In genomic region chr1:84881248-84882065, GRCm38 (mm10) we compare ENCODE assay signal across 9 mouse cellular contexts. TPM values are rescaled to one million over a fixed set of nuclear protein-coding genes. Genes with fewer than 3 reads are reported as not detected.
DNase-seq lines count a peak whose midpoint lies in the region; ATAC-seq and TF ChIP-seq lines count a peak whose summit lies in the region.
"Had no signal": no experiment of that assay in that cellular context is flagged by ENCODE, and none has a peak within 500 bp of the region (broad histone marks: within the 10 kb centered on the region; RNA-seq: fewer than 3 reads in every experiment).

No protein-coding gene starts in this region.

- ATAC-seq in stomach, postnatal 0 days (ENCODE audit: low FRiP score, low TSS enrichment): no peak

- H3K36me3 ChIP-seq in stomach, postnatal 0 days (ENCODE audit: control insufficient read depth, insufficient read depth, low read length): no peaks in the 10 kb centered on the region
- H3K36me3 ChIP-seq: lung, embryonic 15.5 days had no signal

- no peak overlapping the region for H3K4me3 ChIP-seq in stomach, postnatal 0 days (ENCODE audit: low read depth, low read length)
- H3K4me3 ChIP-seq: lung, embryonic 15.5 days had no signal

- peak; percentile 10 to 11 for DNase-seq in heart, adult 9 months (ENCODE audit: low spot score in 2 of 2)
- no peak for DNase-seq in heart, postnatal 4 days
- peak; percentile 12 to 27 for DNase-seq in urinary bladder, adult 18-20 months (ENCODE audit: low spot score in 2 of 2)
- no peak for DNase-seq in urinary bladder, postnatal 10 days (ENCODE audit: low spot score)
- DNase-seq in frontal cortex, postnatal 14 days (ENCODE audit: low spot score in 2 of 2): peak; percentile 8
- DNase-seq in stomach, postnatal 0 days (ENCODE audit: low spot score): no peak
- no peak for DNase-seq in thymus, postnatal 10 days (ENCODE audit: low spot score in 2 of 2)
- no peak for DNase-seq in embryo, embryonic 11 days

- no peaks in the 10 kb centered on the region for H3K27me3 ChIP-seq in stomach, postnatal 0 days (ENCODE audit: control insufficient read depth, insufficient read depth, low read length)
- H3K27me3 ChIP-seq: lung, embryonic 15.5 days had no signal

- peak; percentile 53 for TF ChIP-seq CTCF in stomach, postnatal 0 days (IDR thresholded peaks at IDR 0.05; ENCODE audit: low read depth)

- H3K9me3 ChIP-seq in stomach, postnatal 0 days (ENCODE audit: control insufficient read depth, low read length): no peaks in the 10 kb centered on the region
- H3K9me3 ChIP-seq: lung, embryonic 15.5 days had no signal

- H3K4me1 ChIP-seq in stomach, postnatal 0 days (replicated peaks; ENCODE audit: control insufficient read depth, insufficient read depth): no peaks in the 10 kb centered on the region
- H3K4me1 ChIP-seq: lung, embryonic 15.5 days had no signal

- WGBS in stomach, postnatal 0 days: 66% methylated on average over 11 of the region's 11 CpGs

- H3K9ac ChIP-seq in stomach, postnatal 0 days (ENCODE audit: low read length): no peak overlapping the region
- H3K9ac ChIP-seq: lung, embryonic 15.5 days had no signal

- TF ChIP-seq EP300 in stomach, postnatal 0 days (optimal IDR thresholded peaks at IDR 0.05): no peak

- H3K4me2 ChIP-seq in stomach, postnatal 0 days (replicated peaks; ENCODE audit: low read depth): no peak overlapping the region
- H3K4me2 ChIP-seq: lung, embryonic 15.5 days had no signal

- H3K27ac ChIP-seq in stomach, postnatal 0 days (replicated peaks): no peak overlapping the region
- H3K27ac ChIP-seq: lung, embryonic 15.5 days had no signal

RNA-seq across cellular contexts. Expression of gene Trip12, which starts 41.1 kb away (rescaled TPM):
- 100 to 1,000 TPM; 252 to 260 TPM for total RNA-seq in heart, postnatal 4 days (2021)
- polyA plus RNA-seq in stomach, postnatal 0 days (2015; fragmentation: Nextera tagmentation; extraction: Ambion mirVana): 26.0 and 26.9 TPM in 2 replicates

RNA-seq across cellular contexts. Expression of gene Fbxo36, which starts 41.8 kb away (rescaled TPM):
- total RNA-seq in heart, postnatal 4 days (2021): 1 to 10 TPM; 1.4 to 2.4 TPM
- 9.8 and 10.2 TPM in 2 replicates for polyA plus RNA-seq in stomach, postnatal 0 days (2015; fragmentation: Nextera tagmentation; extraction: Ambion mirVana)

RNA-seq across cellular contexts. Expression of gene Slc16a14, which starts 53.5 kb away (rescaled TPM):
- total RNA-seq in heart, postnatal 4 days (2021): under 1 TPM; 0.11 to 0.38 TPM
- polyA plus RNA-seq in stomach, postnatal 0 days (2015; fragmentation: Nextera tagmentation; extraction: Ambion mirVana): 0.11 and 0.18 TPM in 2 replicates

Comparison
In these comparisons a context has a peak if more than half of its experiments do, and no peak if none do; other contexts are left out.
1. DNase-seq: peak in heart, adult 9 months (2 of 2), urinary bladder, adult 18-20 months (2 of 2) and frontal cortex, postnatal 14 days (2 of 2); none in heart, postnatal 4 days (single experiment), urinary bladder, postnatal 10 days (single experiment), stomach, postnatal 0 days (single experiment), thymus, postnatal 10 days (0 of 2) and embryo, embryonic 11 days (single experiment).